Mouse (Mus musculus) testis, adult 2 months (tissue): ENCODE results near the gene Synpr.

Experiments used
- CTCF ChIP-seq: fragments of 200-500 bp; IDR thresholded peaks from 2 replicates; pipeline ENCODE4 v1.5.1; 2012; ENCODE audit warnings: low read depth, mild to moderate bottlenecking, inconsistent platforms, low read length, moderate library complexity; ENCODE audit not compliant: control insufficient read depth, insufficient read depth, insufficient replicate concordance
- POLR2A ChIP-seq: fragments of 200-500 bp; IDR thresholded peaks from 2 replicates; pipeline ENCODE4 v1.6.1; 2012; ENCODE audit warnings: low read depth, mild to moderate bottlenecking, inconsistent platforms, low read length, moderate library complexity; ENCODE audit not compliant: control insufficient read depth

DNA sequence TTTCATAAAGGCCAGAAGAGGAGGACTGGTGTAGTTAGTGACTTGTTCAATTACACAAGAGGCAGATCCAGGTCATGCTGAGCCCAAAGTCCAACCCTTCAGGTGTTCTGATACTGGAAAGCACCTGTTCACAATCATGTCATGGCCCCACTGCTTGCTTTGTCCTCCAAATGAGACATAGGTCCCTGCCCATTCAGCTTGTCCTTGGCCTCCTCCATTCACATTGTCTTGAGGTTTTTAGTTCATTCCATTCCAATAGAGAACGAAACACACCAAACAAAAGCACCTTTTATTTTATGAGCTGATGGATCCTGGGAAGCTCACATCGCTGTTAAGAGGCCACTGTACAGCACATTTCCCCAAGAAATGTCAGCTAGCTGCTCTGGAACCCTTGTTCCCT, 184.6 kb downstream of the Synpr start:
- TF ChIP-seq CTCF (no peak), POLR2A (no peak)
